Mouse (Mus musculus): ENCODE results near the gene Rep15. TPM values are rescaled to one million over a fixed set of nuclear protein-coding genes. Genes with fewer than 3 reads are reported as not detected.

The Rep15 gene
- polyA plus RNA-seq, 1 experiment: 0.72 TPM

DNA sequence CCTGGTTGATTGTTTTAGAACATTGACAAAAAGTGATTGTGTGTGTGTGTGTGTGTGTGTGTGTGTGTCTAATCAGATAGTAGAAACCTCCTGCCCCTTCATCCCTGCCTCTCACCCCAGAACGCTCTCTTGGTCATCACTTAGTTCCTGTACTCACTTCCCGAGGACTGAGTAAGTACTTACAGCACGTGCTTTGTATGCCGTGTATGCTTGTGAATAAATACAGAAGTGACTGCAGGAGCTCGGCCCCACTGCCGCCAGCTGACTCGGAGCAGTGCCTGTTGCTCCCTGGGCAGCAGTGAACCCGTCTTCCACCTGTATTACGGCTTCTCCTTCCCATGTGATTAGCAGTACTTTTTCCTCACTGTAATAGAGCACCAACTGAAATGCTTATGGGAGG is 20.1 kb downstream of the Rep15 start:
- Histone ChIP-seq H3K36me3 (ENCODE audit: control insufficient read depth, insufficient read depth, low read length, poor library complexity, severe bottlenecking) (peaks cover 33% of the 10 kb centered on the region), H3K9me3 (replicated peaks; ENCODE audit: control insufficient read depth, insufficient read depth, low read length, poor library complexity, severe bottlenecking) (no peaks in the 10 kb centered on the region), H3K9ac (ENCODE audit: low read depth, poor library complexity, severe bottlenecking) (no peak overlapping the region), H3K4me1 (ENCODE audit: control insufficient read depth, insufficient read depth, low read length) (peaks cover 1% of the 10 kb centered on the region), H3K27me3 (ENCODE audit: control insufficient read depth, insufficient read depth, low read length, poor library complexity, severe bottlenecking) (no peaks in the 10 kb centered on the region), H3K27ac (ENCODE audit: insufficient read depth, low read length) (no peak overlapping the region), H3K4me3 (ENCODE audit: low read depth, low read length) (no peak overlapping the region)
- TF ChIP-seq POLR2A (IDR thresholded peaks at IDR 0.05; ENCODE audit: insufficient read depth, low read length) (no peak), CTCF (IDR thresholded peaks at IDR 0.05; ENCODE audit: low read depth, low read length) (no peak), EP300 (IDR thresholded peaks at IDR 0.05; ENCODE audit: insufficient read depth, low read depth, low read length) (no peak)

DNA sequence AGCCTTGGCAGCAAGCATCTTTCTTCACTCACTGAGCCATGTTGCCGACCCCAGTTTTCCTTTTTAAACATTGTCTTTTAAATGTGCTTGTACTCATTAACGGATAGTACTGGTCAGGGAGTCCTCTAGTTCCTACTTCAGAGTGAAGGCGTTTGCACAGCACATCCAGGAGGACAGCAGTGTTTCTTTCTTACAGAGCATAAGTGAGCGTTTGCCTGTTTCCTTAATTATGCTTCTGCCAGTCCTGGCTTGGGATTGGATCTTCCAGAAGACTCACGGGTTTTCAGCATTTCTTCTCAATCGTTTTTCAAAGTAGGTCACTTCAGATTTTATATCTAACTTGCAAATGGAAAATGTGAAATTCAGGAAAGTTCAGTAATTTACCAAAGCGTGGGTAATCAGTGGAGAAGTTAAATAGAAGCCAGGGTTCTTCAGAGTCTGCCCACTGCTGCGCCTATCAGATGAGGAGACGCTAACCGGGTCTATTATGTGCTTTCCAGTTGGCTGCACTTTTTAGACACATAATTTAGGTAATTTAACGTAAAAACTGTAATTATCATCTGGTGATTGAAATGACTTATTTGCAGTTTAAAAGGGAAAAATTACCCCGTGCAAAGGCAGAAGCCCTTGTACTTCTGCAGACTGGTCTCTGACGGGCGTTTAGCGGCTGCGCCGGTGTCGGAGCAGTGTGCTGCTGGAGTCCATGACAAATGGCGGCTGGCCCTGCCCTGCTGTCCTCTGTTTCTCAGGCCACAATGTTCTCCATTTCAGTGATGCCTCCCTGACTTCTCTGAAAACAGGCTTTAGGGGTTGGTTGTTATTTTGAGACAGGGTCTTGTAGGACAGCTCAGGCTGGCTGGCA is 21.6 kb downstream of the Rep15 start:
- Histone ChIP-seq H3K27ac (ENCODE audit: insufficient read depth, low read length) (no peak overlapping the region), H3K4me3 (ENCODE audit: low read depth, low read length) (no peak overlapping the region), H3K9me3 (replicated peaks; ENCODE audit: control insufficient read depth, insufficient read depth, low read length, poor library complexity, severe bottlenecking) (no peaks in the 10 kb centered on the region), H3K9ac (ENCODE audit: low read depth, poor library complexity, severe bottlenecking) (no peak overlapping the region), H3K27me3 (ENCODE audit: control insufficient read depth, insufficient read depth, low read length, poor library complexity, severe bottlenecking) (no peaks in the 10 kb centered on the region), H3K4me1 (ENCODE audit: control insufficient read depth, insufficient read depth, low read length) (peaks cover 1% of the 10 kb centered on the region), H3K36me3 (ENCODE audit: control insufficient read depth, insufficient read depth, low read length, poor library complexity, severe bottlenecking) (peaks cover 25% of the 10 kb centered on the region)
- no peak for TF ChIP-seq POLR2A (IDR thresholded peaks at IDR 0.05; ENCODE audit: insufficient read depth, low read length)
- TF ChIP-seq EP300 (IDR thresholded peaks at IDR 0.05; ENCODE audit: insufficient read depth, low read depth, low read length): no peak
- TF ChIP-seq CTCF (IDR thresholded peaks at IDR 0.05; ENCODE audit: low read depth, low read length): no peak

DNA sequence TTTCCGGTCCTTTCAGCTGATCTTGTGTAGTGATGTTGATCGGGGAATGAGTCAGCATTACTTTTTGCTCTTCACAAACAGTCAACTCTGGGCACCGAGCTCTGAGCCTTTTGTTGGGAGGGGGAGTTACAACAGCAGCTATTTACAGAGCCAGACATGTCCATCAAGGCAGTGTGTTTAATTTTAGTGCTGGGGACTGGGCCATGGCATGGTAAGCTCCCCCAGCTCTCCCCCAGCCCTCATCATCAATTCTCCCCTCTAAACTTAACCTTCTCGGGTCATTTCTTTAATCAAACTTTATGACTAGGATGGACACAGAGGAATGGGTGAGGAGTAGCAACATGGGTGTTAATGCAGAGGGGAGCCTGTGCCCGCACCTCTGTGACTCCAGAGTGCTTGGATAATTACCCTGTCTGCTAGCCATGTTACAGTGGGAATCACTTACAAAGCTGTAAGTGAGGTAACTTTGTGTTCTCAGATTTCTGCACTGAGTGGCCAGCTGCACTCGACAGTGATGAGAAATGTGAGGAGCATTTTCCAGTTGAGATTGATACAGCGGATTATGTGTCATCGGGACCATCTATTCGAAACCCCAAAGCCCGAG is 23.1 kb downstream of the Rep15 start:
- peaks cover 13% of the 10 kb centered on the region for H3K36me3 ChIP-seq (ENCODE audit: control insufficient read depth, insufficient read depth, low read length, poor library complexity, severe bottlenecking)
- H3K4me1 ChIP-seq (ENCODE audit: control insufficient read depth, insufficient read depth, low read length): peaks cover 3% of the 10 kb centered on the region
- H3K27ac ChIP-seq (ENCODE audit: insufficient read depth, low read length): 0 out of 2 replicates have a peak overlapping the region, but pooled peaks have one; percentile 19
- no peaks in the 10 kb centered on the region for H3K27me3 ChIP-seq (ENCODE audit: control insufficient read depth, insufficient read depth, low read length, poor library complexity, severe bottlenecking)
- no peak overlapping the region for H3K4me3 ChIP-seq (ENCODE audit: low read depth, low read length)
- no peaks in the 10 kb centered on the region for H3K9me3 ChIP-seq (replicated peaks; ENCODE audit: control insufficient read depth, insufficient read depth, low read length, poor library complexity, severe bottlenecking)
- TF ChIP-seq EP300 (IDR thresholded peaks at IDR 0.05; ENCODE audit: insufficient read depth, low read depth, low read length) (no peak), POLR2A (IDR thresholded peaks at IDR 0.05; ENCODE audit: insufficient read depth, low read length) (no peak), CTCF (IDR thresholded peaks at IDR 0.05; ENCODE audit: low read depth, low read length) (no peak)
- no peak overlapping the region for H3K9ac ChIP-seq (ENCODE audit: low read depth, poor library complexity, severe bottlenecking)

DNA sequence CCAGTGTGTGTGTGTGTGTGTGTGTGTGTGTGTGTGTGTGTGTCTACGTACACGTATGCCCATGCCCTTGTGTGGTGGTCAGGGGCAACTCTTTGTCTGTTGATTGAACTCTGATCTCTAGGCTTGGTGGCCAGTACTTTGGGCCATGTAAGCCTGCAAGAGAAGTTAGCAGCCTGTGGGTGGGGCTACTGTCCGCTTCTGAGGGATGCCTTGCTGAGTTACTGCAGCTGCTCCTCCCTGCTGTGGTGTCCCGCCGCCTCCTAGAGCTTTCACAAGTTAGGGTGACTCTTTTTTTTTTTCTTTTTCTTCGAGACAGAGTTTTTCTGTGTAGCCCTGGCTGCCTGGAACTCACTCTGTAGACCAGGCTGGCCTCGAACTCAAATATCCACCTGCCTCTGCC is 26.9 kb downstream of the Rep15 start:
- no peaks in the 10 kb centered on the region for H3K27me3 ChIP-seq (ENCODE audit: control insufficient read depth, insufficient read depth, low read length, poor library complexity, severe bottlenecking)
- no peaks in the 10 kb centered on the region for H3K9me3 ChIP-seq (replicated peaks; ENCODE audit: control insufficient read depth, insufficient read depth, low read length, poor library complexity, severe bottlenecking)
- H3K9ac ChIP-seq (ENCODE audit: low read depth, poor library complexity, severe bottlenecking): no peak overlapping the region
- no peak overlapping the region for H3K27ac ChIP-seq (ENCODE audit: insufficient read depth, low read length)
- TF ChIP-seq EP300 (IDR thresholded peaks at IDR 0.05; ENCODE audit: insufficient read depth, low read depth, low read length) (no peak), CTCF (IDR thresholded peaks at IDR 0.05; ENCODE audit: low read depth, low read length) (peak; percentile 32), POLR2A (IDR thresholded peaks at IDR 0.05; ENCODE audit: insufficient read depth, low read length) (no peak)
- no peak overlapping the region for H3K4me3 ChIP-seq (ENCODE audit: low read depth, low read length)
- H3K36me3 ChIP-seq (ENCODE audit: control insufficient read depth, insufficient read depth, low read length, poor library complexity, severe bottlenecking): peaks cover 14% of the 10 kb centered on the region
- H3K4me1 ChIP-seq (ENCODE audit: control insufficient read depth, insufficient read depth, low read length): peaks cover 3% of the 10 kb centered on the region

DNA sequence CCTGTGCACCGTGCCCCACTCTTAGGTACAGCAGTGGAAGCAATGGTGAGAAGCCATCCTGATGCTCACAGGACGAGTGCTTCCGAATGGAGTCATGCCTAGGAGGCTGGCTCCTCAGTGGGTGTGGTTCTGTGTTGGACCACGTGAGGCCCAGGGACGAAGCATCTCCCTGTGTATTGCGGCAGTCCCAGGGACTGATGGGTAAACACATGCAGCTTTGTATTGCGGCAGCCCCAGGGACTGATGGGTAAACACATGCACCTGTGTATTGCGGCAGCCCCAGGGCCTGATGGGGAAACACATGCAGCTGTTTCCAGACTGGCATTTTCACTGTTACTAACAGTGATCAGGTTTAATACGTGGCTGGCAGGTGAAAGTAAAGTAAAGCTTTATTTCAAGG is 29.2 kb downstream of the Rep15 start:
- no peaks in the 10 kb centered on the region for H3K27me3 ChIP-seq (ENCODE audit: control insufficient read depth, insufficient read depth, low read length, poor library complexity, severe bottlenecking)
- TF ChIP-seq POLR2A (IDR thresholded peaks at IDR 0.05; ENCODE audit: insufficient read depth, low read length) (no peak), EP300 (IDR thresholded peaks at IDR 0.05; ENCODE audit: insufficient read depth, low read depth, low read length) (no peak), CTCF (IDR thresholded peaks at IDR 0.05; ENCODE audit: low read depth, low read length) (no peak)
- no peak overlapping the region for H3K9ac ChIP-seq (ENCODE audit: low read depth, poor library complexity, severe bottlenecking)
- no peak overlapping the region for H3K27ac ChIP-seq (ENCODE audit: insufficient read depth, low read length)
- H3K9me3 ChIP-seq (replicated peaks; ENCODE audit: control insufficient read depth, insufficient read depth, low read length, poor library complexity, severe bottlenecking): no peaks in the 10 kb centered on the region
- peaks cover 1% of the 10 kb centered on the region for H3K4me1 ChIP-seq (ENCODE audit: control insufficient read depth, insufficient read depth, low read length)
- H3K36me3 ChIP-seq (ENCODE audit: control insufficient read depth, insufficient read depth, low read length, poor library complexity, severe bottlenecking): peaks cover 10% of the 10 kb centered on the region
- no peak overlapping the region for H3K4me3 ChIP-seq (ENCODE audit: low read depth, low read length)

DNA sequence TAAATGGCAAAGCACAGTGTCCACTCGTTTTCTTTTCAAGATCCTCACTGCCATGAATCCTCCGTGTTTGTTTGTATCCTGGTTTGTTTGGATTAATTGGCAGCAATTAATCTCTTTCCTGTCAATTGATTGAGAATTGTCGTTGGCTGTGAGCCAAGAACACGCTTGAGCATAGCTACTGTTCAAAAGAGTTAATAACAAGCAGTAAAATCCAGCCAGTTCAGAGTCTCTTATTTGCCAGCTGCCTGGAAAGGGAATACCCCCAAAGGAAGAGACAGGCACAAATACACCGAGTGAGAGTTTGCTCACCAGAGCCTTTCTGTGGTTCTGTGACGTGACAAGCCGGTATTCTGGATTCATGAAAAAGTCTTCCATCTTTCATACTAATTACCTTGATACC is 29.6 kb downstream of the Rep15 start:
- no peaks in the 10 kb centered on the region for H3K27me3 ChIP-seq (ENCODE audit: control insufficient read depth, insufficient read depth, low read length, poor library complexity, severe bottlenecking)
- no peak overlapping the region for H3K9ac ChIP-seq (ENCODE audit: low read depth, poor library complexity, severe bottlenecking)
- H3K27ac ChIP-seq (ENCODE audit: insufficient read depth, low read length): no peak overlapping the region
- TF ChIP-seq CTCF (IDR thresholded peaks at IDR 0.05; ENCODE audit: low read depth, low read length) (no peak), EP300 (IDR thresholded peaks at IDR 0.05; ENCODE audit: insufficient read depth, low read depth, low read length) (no peak), POLR2A (IDR thresholded peaks at IDR 0.05; ENCODE audit: insufficient read depth, low read length) (no peak)
- no peaks in the 10 kb centered on the region for H3K9me3 ChIP-seq (replicated peaks; ENCODE audit: control insufficient read depth, insufficient read depth, low read length, poor library complexity, severe bottlenecking)
- peaks cover 1% of the 10 kb centered on the region for H3K4me1 ChIP-seq (ENCODE audit: control insufficient read depth, insufficient read depth, low read length)
- no peak overlapping the region for H3K4me3 ChIP-seq (ENCODE audit: low read depth, low read length)
- peaks cover 10% of the 10 kb centered on the region for H3K36me3 ChIP-seq (ENCODE audit: control insufficient read depth, insufficient read depth, low read length, poor library complexity, severe bottlenecking)
